Mouse (Mus musculus) embryonic fibroblast, embryonic 13.5 days (primary cell): Measurements from ENCODE around the gene Ankrd65. TPM values are rescaled to one million over a fixed set of nuclear protein-coding genes. Genes with fewer than 3 reads are reported as not detected.
"Not testable (repeated sequence)": the region's sequence is repeated elsewhere in the genome, so short reads cannot be mapped to it uniquely, and the experiment has no call there.

Experiments used
- H3K27ac ChIP-seq: 2 replicates; pipeline ENCODE4 v1.5.1; 2012; ENCODE audit warnings: low read length, control low read depth, inconsistent platforms; ENCODE audit not compliant: insufficient read depth
- H3K4me1 ChIP-seq: 2 replicates; pipeline ENCODE4 v1.6.1; 2011; ENCODE audit warnings: low read length; ENCODE audit not compliant: control insufficient read depth, insufficient read depth
- H3K4me3 ChIP-seq: 2 replicates; pipeline ENCODE4 v1.5.1; 2011; ENCODE audit warnings: mild to moderate bottlenecking, control low read depth, low read length; ENCODE audit not compliant: insufficient read depth
- CTCF ChIP-seq: IDR thresholded peaks from 2 replicates; pipeline ENCODE4 v1.5.1; 2011; ENCODE audit warnings: mild to moderate bottlenecking, control low read depth, low read length, moderate library complexity, borderline replicate concordance; ENCODE audit not compliant: insufficient read depth
- POLR2A ChIP-seq: IDR thresholded peaks from 2 replicates; pipeline ENCODE4 v1.6.1; 2011; ENCODE audit warnings: low read depth, mild to moderate bottlenecking, control low read depth, low read length, moderate library complexity
- polyA plus RNA-seq: library from polyadenylated mRNA; stranded (reverse); fragments of >200 nt; gene quantifications from 2 replicates; pipeline ENCODE4 v1.2.4, GENCODE M21; 2011; ENCODE audit warnings: low read depth; ENCODE audit not compliant: missing spikeins, insufficient read length

Gene Ankrd65
- polyA plus RNA-seq, 1 experiment = not detected

- Histone ChIP-seq H3K4me3 (no peak overlapping the region), H3K4me1 (no peaks in the 10 kb centered on the region; the same call in 1 of the 2 replicates), H3K27ac (no peak overlapping the region)
- no peak for TF ChIP-seq CTCF
- TF ChIP-seq POLR2A = no peak
These were observed 5.0 kb upstream of the Ankrd65 start for GRCm38 (mm10) chr4:155785246-155785645.

- no peak for TF ChIP-seq POLR2A
- TF ChIP-seq CTCF = no peak
- Histone ChIP-seq H3K4me1 (no peaks in the 10 kb centered on the region; the same call in 1 of the 2 replicates), H3K4me3 (peak within 1 kb of the TSS; percentile 58; the same call in 1 of the 2 replicates), H3K27ac (no peak within 1 kb of the TSS)
These were observed 4.4 kb upstream of the Ankrd65 start, which contains the start of gene Tmem88b for GRCm38 (mm10) chr4:155785819-155786218. Gene Tmem88b, minus strand, starts transcription at chr4:155785874.

- Histone ChIP-seq H3K27ac (no peak overlapping the region), H3K4me3 (no peak overlapping the region), H3K4me1 (no peaks in the 10 kb centered on the region; the same call in 1 of the 2 replicates)
- no peak for TF ChIP-seq POLR2A
- no peak for TF ChIP-seq CTCF
These were observed 1.9 kb upstream of the Ankrd65 start for GRCm38 (mm10) chr4:155788300-155788699.

GRCm38 (mm10) chr4:155788833-155789232, 1.4 kb upstream of the Ankrd65 start:
- H3K4me1 ChIP-seq, H3K27ac ChIP-seq, H3K4me3 ChIP-seq: not testable (repeated sequence)

- H3K4me1 ChIP-seq = no peaks in the 10 kb centered on the region
- H3K27ac ChIP-seq = no peak overlapping the region
- TF ChIP-seq CTCF (no peak), POLR2A (no peak)
- no peak overlapping the region for H3K4me3 ChIP-seq
These were observed 467 bp downstream of the Ankrd65 start for GRCm38 (mm10) chr4:155790650-155791161.

- no peaks in the 10 kb centered on the region for H3K4me1 ChIP-seq
- no peak overlapping the region for H3K27ac ChIP-seq
- no peak overlapping the region for H3K4me3 ChIP-seq
- TF ChIP-seq POLR2A (no peak), CTCF (no peak)
These were observed 1.1 kb downstream of the Ankrd65 start for GRCm38 (mm10) chr4:155791240-155791933.

GRCm38 (mm10) chr4:155793730-155794129, 3.5 kb downstream of the Ankrd65 start:
- no peak overlapping the region for H3K27ac ChIP-seq
- TF ChIP-seq POLR2A (no peak), CTCF (no peak)
- H3K4me3 ChIP-seq = no peak overlapping the region
- H3K4me1 ChIP-seq = no peaks in the 10 kb centered on the region

GRCm38 (mm10) chr4:155802075-155802474, 11.8 kb downstream of the Ankrd65 start:
- no peak overlapping the region for H3K4me3 ChIP-seq
- TF ChIP-seq POLR2A (no peak), CTCF (no peak)
- H3K27ac ChIP-seq = no peak overlapping the region
- H3K4me1 ChIP-seq = no peaks in the 10 kb centered on the region; the same call in 1 of the 2 replicates

GRCm38 (mm10) chr4:155802741-155803339, 12.6 kb downstream of the Ankrd65 start, which contains the start of gene Mrpl20:
Gene Mrpl20, plus strand, starts transcription at chr4:155802878.
- Histone ChIP-seq H3K27ac (no peak within 1 kb of the TSS), H3K4me3 (peak within 1 kb of the TSS; percentile 93)
- TF ChIP-seq POLR2A (0 out of 2 replicates have a peak, but pooled peaks have one; percentile 12), CTCF (no peak)

GRCm38 (mm10) chr4:155803340-155804041, 13.3 kb downstream of the Ankrd65 start:
- TF ChIP-seq CTCF (no peak), POLR2A (peak; percentile 76)
- no peak overlapping the region for H3K27ac ChIP-seq
- no peaks in the 10 kb centered on the region; the same call in 1 of the 2 replicates for H3K4me1 ChIP-seq
- peak overlapping the region; percentile 93 for H3K4me3 ChIP-seq

More at GRCm38 (mm10) chr4:155802741-155803339, 12.6 kb downstream of the Ankrd65 start, which contains the start of gene Mrpl20:
- H3K4me1 ChIP-seq = no peaks in the 10 kb centered on the region; the same call in 1 of the 2 replicates
